ENCODE assay signal across 27 mouse cellular contexts in the genomic region with DNA sequence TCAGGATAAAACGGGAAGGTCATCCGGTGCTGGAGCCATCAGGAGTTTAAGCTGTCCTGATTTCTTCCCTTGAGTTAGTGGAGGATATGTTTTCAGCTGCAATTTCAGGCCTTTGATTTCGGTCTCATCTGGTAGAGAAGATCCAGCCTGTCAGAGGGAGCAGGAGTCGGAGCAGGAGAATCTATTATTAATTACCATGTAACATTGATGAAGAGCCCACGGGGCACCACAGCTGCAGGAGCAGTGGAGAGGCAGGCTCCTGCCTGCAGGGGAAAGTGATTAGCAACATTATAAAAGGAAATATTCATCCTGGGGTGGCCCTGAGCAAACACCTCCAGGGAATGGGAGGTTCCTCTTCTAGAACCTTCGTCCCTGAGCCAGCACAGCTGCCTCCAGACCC. TPM values are rescaled to one million over a fixed set of nuclear protein-coding genes. Genes with fewer than 3 reads are reported as not detected.
"Had no signal": no experiment of that assay in that cellular context is flagged by ENCODE, and none has a peak within 500 bp of the region (broad histone marks: within the 10 kb centered on the region; RNA-seq: fewer than 3 reads in every experiment).

No protein-coding gene starts in this region.

- DNase-seq: liver, embryonic 13.5 days; liver, postnatal 0 days; lung, adult 2 months; lung, postnatal 14 days; lung, postnatal 36 days; retina, postnatal 1 day; right cerebral cortex, adult 18-20 months; right cerebral cortex, postnatal 25 days; right cerebral cortex, postnatal 4 days; spleen, adult 18-20 months; thymus, adult 18-20 months; thymus, postnatal 14 days; thymus, postnatal 36 days had no signal

- H3K27ac ChIP-seq: liver, embryonic 13.5 days; liver, embryonic 15.5 days; lung, embryonic 15.5 days; macrophage; midbrain, embryonic 13.5 days; neural tube, embryonic 12.5 days had no signal

- H3K27me3 ChIP-seq: liver, embryonic 13.5 days; liver, embryonic 15.5 days; lung, embryonic 15.5 days; midbrain, embryonic 13.5 days; neural tube, embryonic 12.5 days had no signal

- H3K4me3 ChIP-seq: liver, embryonic 13.5 days; liver, embryonic 15.5 days; lung, embryonic 15.5 days; megakaryocyte, embryonic 14.5 days; midbrain, embryonic 13.5 days; neural tube, embryonic 12.5 days had no signal

- H3K36me3 ChIP-seq: liver, embryonic 13.5 days; liver, embryonic 15.5 days; lung, embryonic 15.5 days; midbrain, embryonic 13.5 days; neural tube, embryonic 12.5 days had no signal

- H3K4me1 ChIP-seq: liver, embryonic 13.5 days; liver, embryonic 15.5 days; megakaryocyte, embryonic 14.5 days; neural tube, embryonic 12.5 days had no signal

- H3K9me3 ChIP-seq: liver, embryonic 13.5 days; liver, embryonic 15.5 days; lung, embryonic 15.5 days; megakaryocyte, embryonic 14.5 days; midbrain, embryonic 13.5 days; neural tube, embryonic 12.5 days had no signal

- H3K4me2 ChIP-seq: liver, embryonic 11.5 days; liver, embryonic 13.5 days; liver, embryonic 15.5 days; lung, embryonic 15.5 days; midbrain, embryonic 13.5 days; neural tube, embryonic 12.5 days had no signal

- H3K9ac ChIP-seq: liver, embryonic 13.5 days; liver, embryonic 15.5 days; liver, postnatal 0 days; lung, embryonic 15.5 days; midbrain, embryonic 13.5 days; neural tube, embryonic 12.5 days had no signal

- ATAC-seq: liver, postnatal 0 days; lung, postnatal 0 days; midbrain, embryonic 13.5 days had no signal

RNA-seq across cellular contexts. Expression of a gene that starts 19.7 kb away (rescaled TPM):
- total RNA-seq: megakaryocyte progenitor cell, adult 5-6 weeks had no signal
- polyA plus RNA-seq: liver, embryonic 11.5 days; liver, embryonic 13.5 days; liver, embryonic 15.5 days; liver, postnatal 0 days; lung, adult 2 months; lung, embryonic 15.5 days; lung, postnatal 0 days; midbrain, embryonic 13.5 days; neural tube, embryonic 12.5 days; neural tube, embryonic 14.5 days; small intestine, adult 2 months; stomach, embryonic 14.5 days; stomach, embryonic 16.5 days; thymus, postnatal 0 days had no signal
